Mouse (Mus musculus) urinary bladder, postnatal 25 days (tissue): ENCODE measurements around the gene Mast4.
A peak's percentile ranks its signal among the peaks of the same experiment; 100 is the strongest.
"Not testable (repeated sequence)": the region's sequence is repeated elsewhere in the genome, so short reads cannot be mapped to it uniquely, and the experiment has no call there.

Experiments used
- DNase-seq: peaks from one replicate; pipeline ENCODE4 v3.0.0; 2022; ENCODE audit warnings: low spot score

The Mast4 gene

GRCm38 (mm10) chr13:102745626-102746342, 588.5 kb downstream of the Mast4 start:
- DNase-seq: no peak

DNA sequence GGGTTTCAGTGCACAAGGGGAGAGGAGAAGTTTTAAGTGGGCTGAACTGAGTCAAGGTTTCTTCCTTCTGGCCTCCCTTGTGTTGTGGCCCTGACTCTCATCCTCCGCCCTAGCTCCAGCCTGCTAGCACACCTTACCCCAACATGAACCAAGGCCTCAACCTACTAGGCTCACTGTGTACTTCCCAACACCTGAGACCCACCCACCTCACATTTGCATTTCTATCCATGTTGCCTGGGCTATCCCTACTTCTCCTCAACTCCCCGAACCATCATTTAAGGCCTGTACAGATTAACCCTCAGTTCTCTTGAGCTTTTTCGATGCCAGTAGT, 589.1 kb downstream of the Mast4 start:
- no peak for DNase-seq

DNA sequence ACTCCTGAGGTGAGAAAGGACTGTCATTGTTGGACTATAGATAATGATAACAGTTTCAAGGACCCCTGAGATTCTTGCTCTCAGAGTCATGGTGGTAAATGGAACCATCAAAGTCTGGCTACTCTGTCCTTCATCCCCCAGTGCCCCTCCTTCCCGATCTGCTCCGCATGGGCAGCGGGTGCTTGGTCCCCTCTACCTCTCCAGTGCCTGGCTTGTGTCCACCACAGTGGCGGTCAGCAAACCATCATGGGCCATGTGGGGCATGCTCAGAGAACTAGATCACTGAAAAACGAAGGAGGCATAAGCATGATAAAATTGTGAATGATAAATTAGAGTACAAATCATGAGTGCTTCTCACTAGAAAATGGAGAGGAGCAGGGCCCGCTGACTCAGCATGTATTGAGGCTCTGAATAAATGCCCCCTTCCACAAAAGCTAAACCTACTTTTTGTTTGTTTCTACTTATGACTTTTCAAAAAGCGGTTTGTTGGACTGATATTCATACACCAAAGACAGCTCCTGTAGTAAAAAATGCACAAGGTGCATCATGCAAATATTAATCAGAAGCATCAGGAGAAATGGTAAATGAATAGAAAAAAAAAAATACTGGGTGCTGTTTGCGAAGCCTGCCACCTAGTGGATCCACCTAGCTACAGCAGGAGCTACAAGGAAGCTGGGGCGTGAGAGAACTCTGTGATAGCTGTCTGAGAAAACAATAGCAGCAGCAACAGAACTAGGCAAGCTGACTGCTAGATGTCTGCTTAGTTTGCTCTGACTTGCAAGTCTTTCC, 589.6 kb downstream of the Mast4 start:
- peak; percentile 31 for DNase-seq

- no peak for DNase-seq
Measured at GRCm38 (mm10) chr13:102739720-102740535, 594.4 kb downstream of the Mast4 start.

- DNase-seq: no peak
Measured at GRCm38 (mm10) chr13:102737811-102738210, 596.5 kb downstream of the Mast4 start.

DNA sequence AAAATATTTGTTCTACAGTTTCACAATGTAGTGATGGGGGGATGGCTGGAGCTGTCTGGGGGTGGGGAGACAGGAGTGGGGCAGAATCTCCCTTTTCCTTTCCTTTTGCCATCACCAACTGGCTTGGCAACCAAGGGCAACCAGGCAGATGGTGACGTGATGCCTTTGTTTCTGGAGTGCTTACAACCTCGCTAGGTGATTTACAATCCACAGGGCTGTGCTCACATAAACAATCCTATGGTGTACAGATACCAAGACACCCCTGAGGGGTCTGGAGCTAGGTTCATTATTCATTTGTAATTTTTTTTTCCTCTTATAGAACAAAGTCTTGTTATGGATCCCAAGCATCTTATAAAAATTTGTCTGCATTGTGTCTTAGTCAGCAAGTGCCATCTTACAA, 601.2 kb downstream of the Mast4 start:
- DNase-seq: no peak

- DNase-seq: not testable (repeated sequence)
Measured at GRCm38 (mm10) chr13:102728951-102729350, 605.3 kb downstream of the Mast4 start.

- no peak for DNase-seq
Measured at GRCm38 (mm10) chr13:102728035-102728434, 606.3 kb downstream of the Mast4 start.

GRCm38 (mm10) chr13:102726876-102727275, 607.4 kb downstream of the Mast4 start:
- DNase-seq: no peak

- no peak for DNase-seq
Measured at GRCm38 (mm10) chr13:102725906-102726305, 608.4 kb downstream of the Mast4 start.

GRCm38 (mm10) chr13:102725416-102725815, 608.9 kb downstream of the Mast4 start:
- no peak for DNase-seq

- no peak for DNase-seq
Measured at GRCm38 (mm10) chr13:102716973-102717372, 617.3 kb downstream of the Mast4 start.

GRCm38 (mm10) chr13:102700744-102701143, 633.6 kb downstream of the Mast4 start:
- no peak for DNase-seq

DNA sequence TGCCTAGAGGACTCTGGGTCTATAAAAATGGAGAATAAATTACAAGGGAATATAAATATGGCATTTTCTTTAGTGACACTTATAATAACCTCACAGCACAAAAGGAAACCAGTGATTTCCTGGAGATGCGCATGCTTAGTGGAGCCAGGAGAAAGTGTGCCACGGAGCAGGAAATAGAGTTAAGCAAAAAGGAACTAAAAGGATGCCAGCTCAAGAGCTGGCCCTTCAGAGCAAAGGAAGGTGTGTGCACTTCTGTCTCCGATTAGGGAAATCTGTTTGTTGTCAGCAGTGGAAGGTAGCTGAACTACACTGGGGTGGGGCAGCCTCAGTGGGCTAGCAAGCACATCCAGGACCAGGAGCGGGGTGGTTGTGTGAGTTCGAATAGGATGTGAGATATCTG, 634.1 kb downstream of the Mast4 start:
- DNase-seq: no peak

GRCm38 (mm10) chr13:102698751-102699323, 635.5 kb downstream of the Mast4 start:
- DNase-seq: peak; percentile 11

DNA sequence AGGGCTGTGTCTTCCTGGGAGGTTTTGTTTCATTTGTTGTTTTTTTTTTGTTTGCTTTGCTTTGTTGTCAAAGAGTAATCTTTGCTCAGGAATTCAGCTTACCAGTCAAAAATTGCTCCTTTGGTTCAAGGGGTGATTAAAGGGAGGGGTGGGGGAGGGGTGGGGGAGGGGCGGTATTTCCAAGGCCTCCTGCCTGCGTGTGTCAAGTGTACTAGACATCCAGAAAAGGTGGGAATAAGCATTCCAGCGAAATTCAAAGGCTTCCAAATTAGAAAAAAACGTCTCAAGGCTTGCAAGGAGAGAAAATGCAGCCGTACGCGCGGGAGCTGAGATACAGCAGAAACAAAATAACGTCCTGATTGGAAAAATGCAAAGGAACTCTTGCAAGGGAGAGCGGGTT, 636.0 kb downstream of the Mast4 start:
- no peak for DNase-seq

DNA sequence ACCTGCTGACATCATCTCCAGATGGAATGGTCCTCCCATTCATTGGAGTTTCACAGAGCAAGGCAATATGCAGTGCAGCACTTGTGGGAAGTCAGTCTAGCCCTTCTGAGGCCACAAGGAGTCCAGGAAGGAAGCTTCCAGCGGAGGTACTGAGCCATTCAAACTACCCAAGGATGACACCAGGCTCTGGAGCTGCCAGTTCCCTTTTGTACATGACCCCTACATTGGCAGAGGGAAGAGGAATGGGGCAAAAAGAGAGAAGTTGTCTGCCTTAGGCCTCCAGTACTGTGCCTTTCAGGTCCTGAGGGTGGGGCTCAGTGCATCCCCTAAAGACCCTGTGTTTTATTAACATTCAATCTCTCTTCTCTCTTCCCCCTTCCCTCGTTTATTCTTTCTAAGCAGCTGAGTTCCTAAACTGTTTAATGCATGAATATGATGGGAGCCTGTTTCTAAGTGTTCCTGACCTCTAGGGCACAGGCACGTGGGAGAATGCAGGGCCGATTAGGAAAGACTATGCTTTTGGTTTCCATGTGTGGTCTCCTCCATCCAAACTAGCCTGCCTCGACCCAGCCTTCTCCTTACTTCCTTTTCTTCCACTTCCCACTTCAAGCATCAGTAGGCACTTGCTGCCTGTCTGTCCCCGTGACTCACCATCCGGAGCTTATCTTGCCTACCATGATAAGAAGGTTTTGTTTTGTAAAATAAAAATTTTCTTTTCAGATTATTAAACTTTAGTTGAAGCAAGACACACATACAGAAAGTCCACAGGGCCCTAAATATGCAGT, 639.0 kb downstream of the Mast4 start:
- DNase-seq: no peak

- DNase-seq: no peak
Measured at GRCm38 (mm10) chr13:102694154-102694553, 640.1 kb downstream of the Mast4 start.

- no peak for DNase-seq
Measured at GRCm38 (mm10) chr13:102693341-102693801, 640.9 kb downstream of the Mast4 start, which contains the start of gene Cd180. Gene Cd180 (plus strand): TSS chr13:102693558.

GRCm38 (mm10) chr13:102691408-102692150, 642.7 kb downstream of the Mast4 start:
- no peak for DNase-seq

DNA sequence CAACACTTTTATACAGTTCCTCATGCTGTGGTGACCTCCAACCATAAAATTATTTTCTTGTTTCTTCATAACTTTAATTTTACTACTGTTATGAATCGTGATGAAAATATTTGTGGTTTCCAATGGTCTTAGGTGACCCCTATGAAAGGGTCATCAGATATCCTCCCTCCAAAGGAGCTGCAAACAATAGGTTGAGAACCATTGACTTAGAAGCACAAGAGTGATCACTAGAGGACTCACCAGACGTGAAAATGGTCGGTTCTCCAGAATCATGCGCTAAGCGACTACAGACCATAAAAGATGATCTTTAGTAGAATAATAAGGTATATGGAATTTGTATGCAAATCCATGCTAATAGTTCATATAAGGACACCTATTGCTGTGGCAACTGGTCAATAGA, 644.1 kb downstream of the Mast4 start:
- DNase-seq: no peak
